Mouse (Mus musculus): ENCODE measurements at regions not wholly inside any gene's neighbourhood (a gene's known extent, or its start where the extent isn't known, plus 50 kb on each side); places are given as distances from the start of the nearest gene placed in this dataset.

- TF ChIP-seq CTCF (IDR thresholded peaks at IDR 0.05; ENCODE audit: low read depth) = no peak
- no peak for TF ChIP-seq EP300 (IDR thresholded peaks at IDR 0.05; ENCODE audit: low read depth)
Observed at GRCm38 (mm10) chr7:82943376-82943775, 76.2 kb downstream of the Mex3b start.
